Mouse (Mus musculus) ovary, postnatal 14 days (tissue): ENCODE data around the gene Neu1.
A peak's percentile ranks its signal among the peaks of the same experiment; 100 is the strongest.

ENCODE experiments used
- DNase-seq: peaks from one replicate; pipeline ENCODE4 v3.0.0; 2022; ENCODE audit warnings: low spot score

Neu1 gene

GRCm38 (mm10) chr17:34902895-34903294, 28.2 kb upstream of the Neu1 start:
- no peak for DNase-seq

- no peak for DNase-seq
These were observed 20.1 kb upstream of the Neu1 start for GRCm38 (mm10) chr17:34910982-34911381.

- peak; percentile 82 for DNase-seq
These were observed 19.1 kb upstream of the Neu1 start for GRCm38 (mm10) chr17:34911945-34912351.

- no peak for DNase-seq
These were observed 17.0 kb upstream of the Neu1 start, which contains the start of gene Slc44a4 for GRCm38 (mm10) chr17:34913930-34914665. TSS of gene Slc44a4 (plus strand) at chr17:34914466.

- no peak for DNase-seq
These were observed 15.6 kb upstream of the Neu1 start for GRCm38 (mm10) chr17:34915410-34915831.

- no peak for DNase-seq
These were observed 14.7 kb upstream of the Neu1 start for GRCm38 (mm10) chr17:34916316-34916715.

GRCm38 (mm10) chr17:34917188-34917587, 13.9 kb upstream of the Neu1 start:
- DNase-seq: no peak

- DNase-seq: no peak
These were observed 8.1 kb upstream of the Neu1 start for GRCm38 (mm10) chr17:34922939-34923338.

GRCm38 (mm10) chr17:34924258-34924657, 6.8 kb upstream of the Neu1 start:
- DNase-seq: no peak

- DNase-seq: no peak
These were observed 3.6 kb upstream of the Neu1 start for GRCm38 (mm10) chr17:34927306-34928019.

GRCm38 (mm10) chr17:34928841-34929240, 2.2 kb upstream of the Neu1 start:
- DNase-seq: no peak

- no peak for DNase-seq
These were observed 664 bp downstream of the Neu1 start for GRCm38 (mm10) chr17:34931735-34932098.

GRCm38 (mm10) chr17:34932287-34932686, 1.2 kb downstream of the Neu1 start:
- no peak for DNase-seq

- no peak for DNase-seq
These were observed 3.0 kb downstream of the Neu1 start for GRCm38 (mm10) chr17:34934031-34934430.

- no peak for DNase-seq
These were observed 3.8 kb downstream of the Neu1 start for GRCm38 (mm10) chr17:34934830-34935229.

- no peak for DNase-seq
These were observed 7.0 kb downstream of the Neu1 start for GRCm38 (mm10) chr17:34937960-34938505.

GRCm38 (mm10) chr17:34941344-34942041, 10.4 kb downstream of the Neu1 start:
- DNase-seq: no peak

- no peak for DNase-seq
These were observed 12.2 kb downstream of the Neu1 start for GRCm38 (mm10) chr17:34943128-34943815.

- no peak for DNase-seq
These were observed 13.3 kb downstream of the Neu1 start for GRCm38 (mm10) chr17:34944362-34944761.

GRCm38 (mm10) chr17:34946486-34947140, 15.6 kb downstream of the Neu1 start:
- DNase-seq: no peak

GRCm38 (mm10) chr17:34947606-34948005, 16.6 kb downstream of the Neu1 start:
- DNase-seq: no peak
